Mouse (Mus musculus) bone marrow macrophage, adult 2 months (primary cell): ENCODE data around the gene Prm1. TPM values are rescaled to one million over a fixed set of nuclear protein-coding genes. Genes with fewer than 3 reads are reported as not detected.
A peak's percentile ranks its signal among the peaks of the same experiment; 100 is the strongest.

Source experiments
- H3K27ac ChIP-seq: 2 replicates; pipeline ENCODE4 v1.5.1; 2012; ENCODE audit warnings: low read depth, low read length; ENCODE audit not compliant: insufficient read depth
- H3K4me1 ChIP-seq: 2 replicates; pipeline ENCODE4 v1.6.1; 2012; ENCODE audit warnings: low read length; ENCODE audit not compliant: control insufficient read depth, insufficient read depth
- H3K4me3 ChIP-seq: 2 replicates; pipeline ENCODE4 v1.5.1; 2012; ENCODE audit warnings: mild to moderate bottlenecking, low read length, moderate library complexity; ENCODE audit not compliant: insufficient read depth
- CTCF ChIP-seq: IDR thresholded peaks from 2 replicates; pipeline ENCODE4 v1.5.1; 2012; ENCODE audit warnings: low read depth, mild to moderate bottlenecking, low read length, moderate library complexity
- POLR2A ChIP-seq: IDR thresholded peaks from 2 replicates; pipeline ENCODE4 v1.6.1; 2012; ENCODE audit warnings: mild to moderate bottlenecking, low read depth, low read length, borderline replicate concordance
- polyA plus RNA-seq: library from polyadenylated mRNA; stranded (reverse); fragments of >200 nt; gene quantifications from 2 replicates; pipeline ENCODE4 v1.2.4, GENCODE M21; 2012; ENCODE audit not compliant: missing spikeins, insufficient read depth, insufficient read length

Gene Prm1
- polyA plus RNA-seq, 1 experiment = not detected

GRCm38 (mm10) chr16:10790702-10791101, 14.9 kb downstream of the Prm1 start, which contains the start of gene Prm3:
Gene Prm3 (minus strand): TSS chr16:10790914.
- no peak within 1 kb of the TSS for H3K4me3 ChIP-seq
- TF ChIP-seq CTCF = no peak
- TF ChIP-seq POLR2A = no peak
- H3K4me1 ChIP-seq = no peaks in the 10 kb centered on the region
- H3K27ac ChIP-seq = no peak within 1 kb of the TSS

GRCm38 (mm10) chr16:10788866-10789265, 16.8 kb downstream of the Prm1 start:
- H3K4me3 ChIP-seq = no peak overlapping the region
- no peaks in the 10 kb centered on the region for H3K4me1 ChIP-seq
- no peak overlapping the region for H3K27ac ChIP-seq
- TF ChIP-seq CTCF (no peak), POLR2A (no peak)

GRCm38 (mm10) chr16:10788271-10788670, 17.4 kb downstream of the Prm1 start, which contains the start of gene Tnp2:
Gene Tnp2 (minus strand): TSS chr16:10788660.
- H3K4me3 ChIP-seq = no peak within 1 kb of the TSS
- TF ChIP-seq POLR2A = no peak
- TF ChIP-seq CTCF = no peak
- H3K4me1 ChIP-seq = no peaks in the 10 kb centered on the region; the same call in 1 of the 2 replicates
- H3K27ac ChIP-seq = no peak within 1 kb of the TSS

- Histone ChIP-seq H3K4me1 (peaks cover under 1% of the 10 kb centered on the region; the same call in 1 of the 2 replicates), H3K4me3 (no peak overlapping the region), H3K27ac (no peak overlapping the region)
- TF ChIP-seq CTCF (no peak), POLR2A (no peak)
These were observed 18.0 kb downstream of the Prm1 start for GRCm38 (mm10) chr16:10787548-10788058.

- Histone ChIP-seq H3K27ac (no peak overlapping the region), H3K4me3 (no peak overlapping the region), H3K4me1 (peaks cover 5% of the 10 kb centered on the region; the same call in 1 of the 2 replicates)
- TF ChIP-seq CTCF = no peak
- TF ChIP-seq POLR2A = no peak
These were observed 18.7 kb downstream of the Prm1 start for GRCm38 (mm10) chr16:10786782-10787547.

- Histone ChIP-seq H3K4me1 (peaks cover 5% of the 10 kb centered on the region; the same call in 1 of the 2 replicates), H3K4me3 (peak overlapping the region; percentile 81), H3K27ac (peak overlapping the region; percentile 58)
- TF ChIP-seq POLR2A (no peak), CTCF (peak; percentile 24; the same call in 1 of the 2 replicates)
These were observed 19.4 kb downstream of the Prm1 start for GRCm38 (mm10) chr16:10786288-10786687.

GRCm38 (mm10) chr16:10785371-10786231, 20.0 kb downstream of the Prm1 start, which contains the start of gene Socs1:
Gene Socs1 (minus strand): TSS chr16:10785536.
- no peak for TF ChIP-seq POLR2A
- TF ChIP-seq CTCF = no peak
- H3K4me3 ChIP-seq = peak within 1 kb of the TSS; percentile 81
- H3K27ac ChIP-seq = peak within 1 kb of the TSS; percentile 71
- peaks cover 5% of the 10 kb centered on the region; the same call in 1 of the 2 replicates for H3K4me1 ChIP-seq

GRCm38 (mm10) chr16:10784793-10785370, 20.8 kb downstream of the Prm1 start:
- Histone ChIP-seq H3K4me3 (peak overlapping the region; percentile 81), H3K4me1 (peaks cover 5% of the 10 kb centered on the region; the same call in 1 of the 2 replicates), H3K27ac (peak overlapping the region; percentile 71)
- peak; percentile 38; the same call in 1 of the 2 replicates for TF ChIP-seq CTCF
- TF ChIP-seq POLR2A = no peak
